Mouse (Mus musculus) G1E-ER4 (cell line): Measurements from ENCODE around the gene Sulf2. TPM values are rescaled to one million over a fixed set of nuclear protein-coding genes. Genes with fewer than 3 reads are reported as not detected.

Experiments used
- GATA1 ChIP-seq: IDR thresholded peaks from one replicate; pipeline ENCODE4 v1.8.0; 2012; ENCODE audit warnings: low read length, inconsistent platforms
- polyA plus RNA-seq: library from polyadenylated mRNA; stranded (reverse); fragments of >175 nt; gene quantifications from 2 replicates; pipeline ENCODE4 v1.2.3, GENCODE M21; 2012

Gene Sulf2
- polyA plus RNA-seq, 1 experiment = not detected

- no peak for TF ChIP-seq GATA1
Observed at GRCm38 (mm10) chr2:166045549-166046501, 109.6 kb downstream of the Sulf2 start.

- no peak for TF ChIP-seq GATA1
Observed at GRCm38 (mm10) chr2:166045006-166045405, 110.5 kb downstream of the Sulf2 start.

- peak; percentile 78 for TF ChIP-seq GATA1
Observed at GRCm38 (mm10) chr2:166042542-166042941, 112.9 kb downstream of the Sulf2 start.

- TF ChIP-seq GATA1 = no peak
Observed at GRCm38 (mm10) chr2:166039681-166040080, 115.8 kb downstream of the Sulf2 start.

- TF ChIP-seq GATA1 = no peak
Observed at GRCm38 (mm10) chr2:166035725-166036124, 119.7 kb downstream of the Sulf2 start.

- TF ChIP-seq GATA1 = no peak
Observed at GRCm38 (mm10) chr2:166034967-166035490, 120.4 kb downstream of the Sulf2 start.

GRCm38 (mm10) chr2:166032628-166033027 is 122.8 kb downstream of the Sulf2 start:
- TF ChIP-seq GATA1 = no peak

- no peak for TF ChIP-seq GATA1
Observed at GRCm38 (mm10) chr2:166031120-166031929, 124.1 kb downstream of the Sulf2 start.

- TF ChIP-seq GATA1 = no peak
Observed at GRCm38 (mm10) chr2:166030256-166030995, 125.0 kb downstream of the Sulf2 start.

GRCm38 (mm10) chr2:166029232-166029631 is 126.2 kb downstream of the Sulf2 start:
- no peak for TF ChIP-seq GATA1

- no peak for TF ChIP-seq GATA1
Observed at GRCm38 (mm10) chr2:166027834-166028233, 127.6 kb downstream of the Sulf2 start.

GRCm38 (mm10) chr2:166025943-166026342 is 129.5 kb downstream of the Sulf2 start:
- TF ChIP-seq GATA1 = no peak

- no peak for TF ChIP-seq GATA1
Observed at GRCm38 (mm10) chr2:166024621-166025020, 130.8 kb downstream of the Sulf2 start.

GRCm38 (mm10) chr2:166024079-166024478 is 131.4 kb downstream of the Sulf2 start:
- TF ChIP-seq GATA1 = no peak

Other genes with a start within 250 kb of the Sulf2 start
- gene Ncoa3, start 163.0 kb downstream of the Sulf2 start, polyA plus RNA-seq = 20.4 and 28.5 TPM in 2 replicates